Mouse (Mus musculus): ENCODE measurements around the gene Grid1. TPM values are rescaled to one million over a fixed set of nuclear protein-coding genes. Genes with fewer than 3 reads are reported as not detected.

Gene Grid1
- polyA plus RNA-seq, 1 experiment from 2014 or later = 0.17 TPM

GRCm38 (mm10) chr14:35572991-35573502 lies 753.1 kb downstream of the Grid1 start:
- Histone ChIP-seq H3K9ac (ENCODE audit: low read length) (no peak overlapping the region), H3K27ac (replicated peaks; ENCODE audit: low read depth, low read length) (no peak overlapping the region), H3K27me3 (ENCODE audit: control insufficient read depth, insufficient read depth, low read length) (no peaks in the 10 kb centered on the region), H3K4me3 (ENCODE audit: low read depth, low read length) (no peak overlapping the region), H3K4me1 (ENCODE audit: control insufficient read depth, insufficient read depth, low read length) (no peaks in the 10 kb centered on the region), H3K36me3 (ENCODE audit: control insufficient read depth, insufficient read depth, low read length) (no peaks in the 10 kb centered on the region), H3K9me3 (ENCODE audit: control insufficient read depth, low read length) (no peaks in the 10 kb centered on the region), H3K4me2 (ENCODE audit: low read depth, severe bottlenecking) (no peak overlapping the region)
- WGBS = 88% methylated on average over 4 of the region's 4 CpGs
- DNase-seq (ENCODE audit: low spot score) (no peak), ATAC-seq (ENCODE audit: insufficient number of reproducible peaks, low FRiP score, low TSS enrichment, low read depth) (no peak)

- Histone ChIP-seq H3K9ac (ENCODE audit: low read length) (no peak overlapping the region), H3K9me3 (ENCODE audit: control insufficient read depth, low read length) (no peaks in the 10 kb centered on the region), H3K27ac (replicated peaks; ENCODE audit: low read depth, low read length) (no peak overlapping the region), H3K4me3 (ENCODE audit: low read depth, low read length) (no peak overlapping the region), H3K36me3 (ENCODE audit: control insufficient read depth, insufficient read depth, low read length) (no peaks in the 10 kb centered on the region), H3K27me3 (ENCODE audit: control insufficient read depth, insufficient read depth, low read length) (no peaks in the 10 kb centered on the region), H3K4me1 (ENCODE audit: control insufficient read depth, insufficient read depth, low read length) (no peaks in the 10 kb centered on the region), H3K4me2 (ENCODE audit: low read depth, severe bottlenecking) (no peak overlapping the region)
- ATAC-seq (ENCODE audit: insufficient number of reproducible peaks, low FRiP score, low TSS enrichment, low read depth) (no peak), DNase-seq (ENCODE audit: low spot score) (no peak)
- WGBS = 61% methylated on average over 2 of the region's 2 CpGs
Measured at GRCm38 (mm10) chr14:35574489-35574888, 754.6 kb downstream of the Grid1 start.

GRCm38 (mm10) chr14:35575285-35575684 lies 755.4 kb downstream of the Grid1 start:
- H3K9me3 ChIP-seq (ENCODE audit: control insufficient read depth, low read length) = no peaks in the 10 kb centered on the region
- 84% methylated on average over 6 of the region's 6 CpGs for WGBS
- ATAC-seq (ENCODE audit: insufficient number of reproducible peaks, low FRiP score, low TSS enrichment, low read depth) = no peak
- H3K9ac ChIP-seq (ENCODE audit: low read length) = no peak overlapping the region
- no peaks in the 10 kb centered on the region for H3K27me3 ChIP-seq (ENCODE audit: control insufficient read depth, insufficient read depth, low read length)
- no peak overlapping the region for H3K4me3 ChIP-seq (ENCODE audit: low read depth, low read length)
- H3K36me3 ChIP-seq (ENCODE audit: control insufficient read depth, insufficient read depth, low read length) = no peaks in the 10 kb centered on the region
- H3K27ac ChIP-seq (replicated peaks; ENCODE audit: low read depth, low read length) = no peak overlapping the region
- H3K4me1 ChIP-seq (ENCODE audit: control insufficient read depth, insufficient read depth, low read length) = no peaks in the 10 kb centered on the region
- H3K4me2 ChIP-seq (ENCODE audit: low read depth, severe bottlenecking) = no peak overlapping the region
- DNase-seq (ENCODE audit: low spot score) = no peak

GRCm38 (mm10) chr14:35625749-35626148 lies 805.8 kb downstream of the Grid1 start:
- no peaks in the 10 kb centered on the region; the same call in 1 of the 2 replicates for H3K9me3 ChIP-seq (ENCODE audit: control insufficient read depth, low read length)
- no peak overlapping the region for H3K4me3 ChIP-seq (ENCODE audit: low read depth, low read length)

More at GRCm38 (mm10) chr14:35625749-35626148, 805.8 kb downstream of the Grid1 start:
- no peak overlapping the region for H3K9ac ChIP-seq (ENCODE audit: low read length)
- no peak overlapping the region for H3K27ac ChIP-seq (replicated peaks; ENCODE audit: low read depth, low read length)
- H3K4me2 ChIP-seq (ENCODE audit: low read depth, severe bottlenecking) = no peak overlapping the region
- H3K4me1 ChIP-seq (ENCODE audit: control insufficient read depth, insufficient read depth, low read length) = no peaks in the 10 kb centered on the region
- no peak for ATAC-seq (ENCODE audit: insufficient number of reproducible peaks, low FRiP score, low TSS enrichment, low read depth)
- no peaks in the 10 kb centered on the region for H3K27me3 ChIP-seq (ENCODE audit: control insufficient read depth, insufficient read depth, low read length)
- no peak for DNase-seq (ENCODE audit: low spot score)
- 91% methylated on average over 5 of the region's 5 CpGs for WGBS
- H3K36me3 ChIP-seq (ENCODE audit: control insufficient read depth, insufficient read depth, low read length) = no peaks in the 10 kb centered on the region

MicroRNA genes within 50 kb of the gene (microRNA counts, 519-probe panel; counts per million panel counts)
- microRNA mmu-miR-346 = not detected

Small RNA genes within 50 kb of the gene (microRNA-seq; reads per million reads assigned to microRNA genes)
- 6.1 reads per million, percentile 13 among the genes with 10 or more reads in this experiment for gene Mir346

Other genes with a start within 250 kb of the Grid1 start
- 0.65 and 0.68 TPM in 2 replicates for gene Ldb3, start 231.4 kb upstream of the Grid1 start, polyA plus RNA-seq (2014; fragmentation: Nextera tagmentation; extraction: Ambion mirVana)
- not detected in 2 replicates for gene Opn4, start 220.0 kb upstream of the Grid1 start, polyA plus RNA-seq (2014; fragmentation: Nextera tagmentation; extraction: Ambion mirVana)
- gene Wapl, start 146.2 kb upstream of the Grid1 start, polyA plus RNA-seq (2014; fragmentation: Nextera tagmentation; extraction: Ambion mirVana) = 31.8 and 35.3 TPM in 2 replicates